Mouse (Mus musculus) thymus, adult 2 months (tissue): ENCODE measurements at regions not wholly inside any gene's neighbourhood (a gene's known extent, or its start where the extent isn't known, plus 50 kb on each side); places are given as distances from the start of the nearest gene placed in this dataset.

Experiments used
- DNase-seq: peaks from one replicate; pipeline ENCODE4 v3.0.0; 2021
- H3K27ac ChIP-seq: fragments of 200-500 bp; 2 replicates; pipeline ENCODE4 v1.5.1; 2012; ENCODE audit warnings: low read length, control low read depth; ENCODE audit not compliant: control insufficient read depth, insufficient read depth
- H3K27me3 ChIP-seq: fragments of 200-500 bp; 2 replicates; pipeline ENCODE4 v1.6.1; 2012; ENCODE audit warnings: mild to moderate bottlenecking, low read length, moderate library complexity, mixed read lengths; ENCODE audit not compliant: control insufficient read depth, insufficient read depth
- H3K36me3 ChIP-seq: fragments of 200-500 bp; 2 replicates; pipeline ENCODE4 v1.6.1; 2012; ENCODE audit warnings: mild to moderate bottlenecking, low read length, moderate library complexity; ENCODE audit not compliant: control insufficient read depth, insufficient read depth
- H3K4me1 ChIP-seq: fragments of 200-500 bp; replicated peaks from 2 replicates; pipeline ENCODE4 v1.6.1; 2012; ENCODE audit warnings: low read length; ENCODE audit not compliant: control insufficient read depth, insufficient read depth
- H3K4me3 ChIP-seq: fragments of 200-500 bp; 2 replicates; pipeline ENCODE4 v1.5.1; 2012; ENCODE audit warnings: mild to moderate bottlenecking, low read length, control low read depth, moderate library complexity; ENCODE audit not compliant: control insufficient read depth, insufficient read depth
- CTCF ChIP-seq: fragments of 200-500 bp; IDR thresholded peaks from 2 replicates; pipeline ENCODE4 v1.5.1; 2012; ENCODE audit warnings: mild to moderate bottlenecking, control low read depth, low read length, moderate library complexity, borderline replicate concordance; ENCODE audit not compliant: control insufficient read depth, poor library complexity, insufficient read depth; ENCODE audit errors: extremely low read depth
- POLR2A ChIP-seq: fragments of 200-500 bp; IDR thresholded peaks from 2 replicates; pipeline ENCODE4 v1.6.1; 2012; ENCODE audit warnings: mild to moderate bottlenecking, low read length, control low read depth, moderate library complexity; ENCODE audit not compliant: control insufficient read depth, poor library complexity, insufficient read depth; ENCODE audit errors: extremely low read depth
- WGBS: fragments of 180-500 bp; shearing (Covaris S2); methylation state at CpG from one replicate; pipeline ENCODE4 v1.1.7; 2018; 5-methylcytosine and 5-hydroxymethylcytosine counted together

- H3K27me3 ChIP-seq: no peaks in the 10 kb centered on the region
- DNase-seq: no peak
- peaks cover 6% of the 10 kb centered on the region for H3K4me1 ChIP-seq
- TF ChIP-seq CTCF (no peak), POLR2A (no peak)
- 96% methylated on average over 8 of the region's 8 CpGs for WGBS
- H3K36me3 ChIP-seq: no peaks in the 10 kb centered on the region
- no peak overlapping the region for H3K27ac ChIP-seq
- H3K4me3 ChIP-seq: no peak overlapping the region
Observed at GRCm38 (mm10) chr3:52922411-52922810, 94.6 kb downstream of the Cog6 start.

- peak; percentile 31 for DNase-seq
- 92% methylated on average over 3 of the region's 3 CpGs for WGBS
- no peak overlapping the region for H3K4me3 ChIP-seq
- H3K4me1 ChIP-seq: no peaks in the 10 kb centered on the region
- TF ChIP-seq CTCF (no peak), POLR2A (no peak)
- H3K27me3 ChIP-seq: no peaks in the 10 kb centered on the region
- H3K27ac ChIP-seq: no peak overlapping the region
- H3K36me3 ChIP-seq: no peaks in the 10 kb centered on the region
Observed at GRCm38 (mm10) chr3:52906823-52907564, 110.0 kb downstream of the Cog6 start.

- no peaks in the 10 kb centered on the region for H3K36me3 ChIP-seq
- no peak overlapping the region for H3K27ac ChIP-seq
- TF ChIP-seq POLR2A: no peak
- no peak for TF ChIP-seq CTCF
- H3K27me3 ChIP-seq: no peaks in the 10 kb centered on the region
- 96% methylated on average over 3 of the region's 3 CpGs for WGBS
- no peak for DNase-seq
- no peak overlapping the region for H3K4me3 ChIP-seq
- H3K4me1 ChIP-seq: no peaks in the 10 kb centered on the region
Observed at GRCm38 (mm10) chr3:52904028-52904427, 113.0 kb downstream of the Cog6 start.

GRCm38 (mm10) chr3:52897665-52898064 is 119.4 kb downstream of the Cog6 start:
- no peaks in the 10 kb centered on the region for H3K36me3 ChIP-seq
- H3K27me3 ChIP-seq: no peaks in the 10 kb centered on the region
- DNase-seq: no peak
- no peak overlapping the region for H3K4me3 ChIP-seq
- no peak for TF ChIP-seq CTCF
- no peak for TF ChIP-seq POLR2A
- H3K27ac ChIP-seq: no peak overlapping the region
- WGBS: 88% methylated on average over 4 of the region's 4 CpGs
- H3K4me1 ChIP-seq: no peaks in the 10 kb centered on the region

GRCm38 (mm10) chr3:52896462-52896861 is 120.6 kb downstream of the Cog6 start:
- Histone ChIP-seq H3K27ac (no peak overlapping the region), H3K4me1 (no peaks in the 10 kb centered on the region), H3K27me3 (no peaks in the 10 kb centered on the region), H3K36me3 (no peaks in the 10 kb centered on the region), H3K4me3 (no peak overlapping the region)
- TF ChIP-seq CTCF (no peak), POLR2A (no peak)
- WGBS: 93% methylated on average over 7 of the region's 7 CpGs
- no peak for DNase-seq

- H3K4me1 ChIP-seq: no peaks in the 10 kb centered on the region
- no peak for DNase-seq
- TF ChIP-seq CTCF: no peak
- no peak for TF ChIP-seq POLR2A
- no peak overlapping the region for H3K4me3 ChIP-seq
- WGBS: 93% methylated on average over 5 of the region's 5 CpGs
- H3K27me3 ChIP-seq: no peaks in the 10 kb centered on the region
- no peak overlapping the region for H3K27ac ChIP-seq
- no peaks in the 10 kb centered on the region for H3K36me3 ChIP-seq
Observed at GRCm38 (mm10) chr3:52895751-52896150, 121.3 kb downstream of the Cog6 start.
